Mouse (Mus musculus): ENCODE measurements around the gene Akr1cl.

GRCm38 (mm10) chr1:65037542-65037941 is 5.0 kb upstream of the Akr1cl start:
- no peak for TF ChIP-seq CTCF (IDR thresholded peaks at IDR 0.05; ENCODE audit: insufficient read depth, low read depth, low read length)
- TF ChIP-seq POLR2A (IDR thresholded peaks at IDR 0.05; ENCODE audit: insufficient read depth, low read depth, low read length), result no peak
